Mouse (Mus musculus) heart, embryonic 11.5 days (tissue): ENCODE results near the gene Mrpl38. TPM values are rescaled to one million over a fixed set of nuclear protein-coding genes. Genes with fewer than 3 reads are reported as not detected.

Experiments
- ATAC-seq: fragments of 200-750 bp; cut with Nextera tagmentation; replicated peaks from 2 replicates; pipeline ENCODE4 v1.8.0; 2017; ENCODE audit warnings: moderate library complexity; ENCODE audit not compliant: insufficient number of reproducible peaks, low FRiP score, low TSS enrichment
- H3K27ac ChIP-seq: fragments of 300-500 bp; sonication (generic); 2 replicates; pipeline ENCODE4 v1.5.1; 2014; ENCODE audit warnings: mild to moderate bottlenecking, low read depth, low read length
- H3K27me3 ChIP-seq: fragments of 300-500 bp; sonication (generic); 2 replicates; pipeline ENCODE4 v1.6.1; 2014; ENCODE audit warnings: mild to moderate bottlenecking, low read length, mixed read lengths; ENCODE audit not compliant: control insufficient read depth, insufficient read depth
- H3K36me3 ChIP-seq: fragments of 300-500 bp; sonication (generic); 2 replicates; pipeline ENCODE4 v1.6.1; 2014; ENCODE audit warnings: mild to moderate bottlenecking, low read length, moderate library complexity, mixed read lengths; ENCODE audit not compliant: control insufficient read depth, insufficient read depth
- H3K4me1 ChIP-seq: fragments of 300-500 bp; sonication (generic); 2 replicates; pipeline ENCODE4 v1.6.1; 2014; ENCODE audit warnings: low read length; ENCODE audit not compliant: control insufficient read depth, insufficient read depth
- H3K4me2 ChIP-seq: fragments of 300-500 bp; sonication (generic); 2 replicates; pipeline ENCODE4 v1.6.1; 2014; ENCODE audit warnings: mild to moderate bottlenecking, moderate library complexity
- H3K4me3 ChIP-seq: fragments of 300-500 bp; sonication (generic); 2 replicates; pipeline ENCODE4 v1.5.1; 2014; ENCODE audit warnings: low read depth, low read length
- H3K9ac ChIP-seq: fragments of 300-500 bp; sonication (generic); 2 replicates; pipeline ENCODE4 v1.6.1; 2014; ENCODE audit warnings: mild to moderate bottlenecking, low read depth, low read length, moderate library complexity
- H3K9me3 ChIP-seq: fragments of 300-500 bp; sonication (generic); replicated peaks from 2 replicates; pipeline ENCODE4 v1.6.1; 2016; ENCODE audit warnings: low read length; ENCODE audit not compliant: control insufficient read depth
- WGBS: fragments of 180-500 bp; shearing (Covaris S2); extraction: QIAGEN DNeasy Blood & Tissue Kit; methylation state at CpG from one replicate; pipeline ENCODE4 v1.1.7; 2014; ENCODE audit not compliant: insufficient replicate concordance; 5-methylcytosine and 5-hydroxymethylcytosine counted together
- polyA plus RNA-seq: library from polyadenylated mRNA; unstranded; fragments of >200 nt; fragmentation: Nextera tagmentation; extraction: Ambion mirVana; gene quantifications from 2 replicates; pipeline ENCODE4 v1.2.1, GENCODE M21; 2014

Mrpl38 gene
- polyA plus RNA-seq, 1 experiment from 2014 or later = 116 TPM

DNA sequence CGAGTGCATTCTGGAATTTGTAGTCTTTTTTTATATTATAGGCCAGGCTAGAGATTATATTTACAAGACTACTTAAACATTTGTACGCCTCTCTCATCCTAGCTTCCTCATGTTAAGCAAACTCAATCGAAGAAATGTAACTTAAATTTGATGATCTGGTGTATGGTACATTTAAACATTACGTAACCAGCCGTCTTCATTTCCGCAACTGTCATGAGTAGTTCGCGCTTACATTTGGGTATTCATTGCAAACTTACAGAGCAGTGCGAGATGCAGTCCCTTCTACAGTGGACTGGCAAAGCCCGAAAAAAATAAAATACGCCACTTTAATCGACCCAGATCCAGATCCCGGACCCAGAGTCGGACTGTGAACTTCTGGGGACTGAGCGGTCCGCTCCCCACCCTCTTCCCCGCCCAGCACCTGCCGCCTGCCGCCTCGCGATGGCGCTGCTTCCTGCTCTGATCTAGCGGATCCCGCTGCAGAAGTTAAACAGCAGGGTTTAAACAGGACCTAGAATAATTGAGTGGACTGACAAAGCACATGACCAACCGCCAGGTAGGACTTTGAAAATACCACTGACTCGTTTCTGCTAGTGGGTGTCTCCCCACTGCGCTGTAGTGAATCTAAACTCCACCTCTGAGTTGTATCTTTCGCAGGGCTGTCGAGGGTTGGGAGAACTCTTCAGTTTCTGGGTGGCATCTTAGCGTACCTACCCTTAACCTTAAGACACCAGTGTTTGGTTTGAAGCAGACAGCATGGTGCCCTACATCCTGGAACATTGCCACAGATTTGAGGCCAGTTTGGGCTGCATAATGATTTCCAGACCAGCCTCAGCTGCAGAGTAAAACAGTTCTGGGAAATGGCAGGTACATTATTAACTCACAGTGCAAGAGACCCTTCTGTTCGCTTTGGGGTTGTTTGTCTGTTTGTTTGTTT, 51.2 kb downstream of the Mrpl38 start:
- H3K9ac ChIP-seq = peak overlapping the region; percentile 60

DNA sequence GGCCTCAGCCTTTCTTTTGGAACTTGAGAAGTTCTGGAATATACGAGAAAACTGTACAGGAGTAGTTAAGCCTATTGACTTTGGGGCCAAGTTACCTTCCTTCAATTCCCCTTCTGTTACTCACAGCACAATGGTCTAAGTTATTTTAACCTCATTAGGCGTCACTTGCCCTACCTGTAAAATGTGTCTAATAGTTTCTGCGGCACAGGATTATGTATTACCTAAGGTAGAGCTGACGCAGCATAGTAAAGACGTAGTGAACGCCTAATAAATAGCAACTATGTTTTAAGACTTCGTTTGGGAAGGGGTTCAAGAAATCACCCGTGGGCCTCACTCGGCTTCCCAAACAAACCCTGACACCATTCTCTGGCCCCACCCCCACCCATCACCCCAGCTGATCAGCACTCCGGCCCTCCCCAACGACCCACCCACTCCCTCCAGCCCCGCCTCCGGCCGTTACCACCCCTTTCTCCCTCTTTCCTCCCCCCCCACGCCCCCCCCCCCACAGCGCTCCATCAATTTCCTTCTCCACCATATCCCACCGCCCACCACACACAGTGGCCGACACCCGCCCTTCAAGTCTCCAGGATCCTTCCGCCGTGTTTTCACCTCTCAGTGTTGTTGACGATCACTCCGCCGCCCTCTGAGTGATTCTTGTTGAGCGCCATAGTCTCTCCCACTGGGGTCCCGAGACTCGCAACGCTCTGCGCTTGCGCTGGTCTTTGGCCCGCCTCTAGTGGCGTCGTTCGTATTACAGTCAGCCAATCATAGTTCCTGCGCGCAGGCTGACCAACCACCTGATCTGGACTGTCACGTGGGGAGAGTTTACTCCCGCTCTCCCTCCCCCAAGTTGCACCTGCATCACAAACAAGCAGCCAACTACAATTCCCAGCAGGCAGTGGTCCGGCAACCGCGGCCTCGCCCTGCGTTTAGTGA, 52.1 kb downstream of the Mrpl38 start, which contains the start of gene Wbp2:
Wbp2 (minus strand) TSS at position 738 of the 936 bp plus-strand sequence.
- Histone ChIP-seq H3K36me3 (peaks cover 15% of the 10 kb centered on the region), H3K27ac (peak within 1 kb of the TSS; percentile 57), H3K9ac (peak within 1 kb of the TSS; percentile 63), H3K4me3 (peak within 1 kb of the TSS; percentile 47), H3K9me3 (no peaks in the 10 kb centered on the region), H3K4me1 (peaks cover 7% of the 10 kb centered on the region; the same call in 1 of the 2 replicates), H3K4me2 (peak within 1 kb of the TSS; percentile 66), H3K27me3 (no peaks in the 10 kb centered on the region)
- peak; percentile 94 for ATAC-seq
- 5% methylated on average over 41 of the region's 43 CpGs for WGBS

More for the DNA sequence above, 51.2 kb downstream of the Mrpl38 start:
- Histone ChIP-seq H3K4me1 (peaks cover 7% of the 10 kb centered on the region; the same call in 1 of the 2 replicates), H3K36me3 (peaks cover 12% of the 10 kb centered on the region), H3K27ac (peak overlapping the region; percentile 57), H3K4me3 (peak overlapping the region; percentile 47), H3K9me3 (no peaks in the 10 kb centered on the region), H3K27me3 (no peaks in the 10 kb centered on the region), H3K4me2 (peak overlapping the region; percentile 66)
- 3% methylated on average over 31 of the region's 31 CpGs for whole genome bisulfite sequencing
- peak; percentile 76 for ATAC-seq

DNA sequence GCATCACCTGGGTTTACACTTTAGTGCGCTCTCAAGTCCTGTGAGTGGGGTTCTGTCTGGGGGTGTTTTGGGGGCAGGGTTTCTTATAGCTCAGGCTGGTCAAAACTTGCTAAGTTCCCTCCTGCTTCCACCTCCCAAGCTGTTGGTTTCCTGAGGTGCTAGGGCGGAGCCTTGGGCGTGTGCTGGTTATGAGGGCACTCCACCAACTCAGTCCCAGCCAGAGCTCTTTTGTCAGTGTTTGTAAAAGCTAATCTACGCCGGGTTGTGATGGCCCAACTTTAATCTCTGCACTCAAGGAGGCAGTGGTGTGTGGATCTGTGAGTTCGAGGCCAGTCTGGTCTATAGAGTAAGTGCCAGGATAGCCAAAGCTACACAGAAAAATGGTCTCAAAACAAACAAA, 54.5 kb downstream of the Mrpl38 start:
- Histone ChIP-seq H3K9ac (no peak overlapping the region), H3K36me3 (peaks cover 27% of the 10 kb centered on the region), H3K27me3 (no peaks in the 10 kb centered on the region), H3K4me1 (peaks cover 9% of the 10 kb centered on the region), H3K4me2 (no peak overlapping the region; the same call in 1 of the 2 replicates), H3K27ac (no peak overlapping the region), H3K4me3 (no peak overlapping the region), H3K9me3 (no peaks in the 10 kb centered on the region)
- no peak for ATAC-seq
- 88% methylated on average over 6 of the region's 6 CpGs for WGBS

DNA sequence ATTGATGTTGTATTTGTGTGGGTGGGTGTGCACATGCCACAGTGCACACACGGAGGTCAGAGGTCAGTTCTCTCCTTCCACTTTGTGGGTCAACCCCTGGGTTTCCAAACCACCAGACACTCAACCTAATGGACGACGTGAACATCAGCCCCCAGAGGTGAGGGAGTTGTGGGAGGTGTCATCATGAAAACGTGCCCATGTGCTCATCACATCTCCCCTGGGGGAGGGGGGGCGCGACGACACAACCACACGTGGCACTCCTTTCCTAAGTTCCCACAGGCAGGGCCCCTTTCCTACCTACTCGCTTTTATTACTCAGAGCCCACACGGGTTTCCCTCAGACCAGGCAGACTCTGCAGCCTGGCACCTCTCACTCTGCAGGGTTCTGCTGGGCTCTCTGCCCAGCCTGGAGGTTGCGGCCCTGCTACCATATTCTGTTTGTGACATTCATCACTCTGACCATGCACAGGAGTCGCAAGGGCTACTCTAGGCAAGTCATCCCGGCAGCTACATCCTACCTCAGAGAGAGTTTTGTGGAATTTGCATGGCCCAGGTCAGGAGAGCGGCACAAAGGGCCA, 55.5 kb downstream of the Mrpl38 start:
- Histone ChIP-seq H3K36me3 (peaks cover 30% of the 10 kb centered on the region), H3K4me2 (no peak overlapping the region), H3K4me1 (peaks cover 18% of the 10 kb centered on the region), H3K4me3 (no peak overlapping the region), H3K9ac (no peak overlapping the region), H3K9me3 (no peaks in the 10 kb centered on the region), H3K27ac (no peak overlapping the region), H3K27me3 (no peaks in the 10 kb centered on the region)
- 89% methylated on average over 14 of the region's 14 CpGs for WGBS
- no peak for ATAC-seq

Other genes with a start within 250 kb of the Mrpl38 start
- 19.6 and 21.8 TPM in 2 replicates for gene Smim5, start 238.9 kb downstream of the Mrpl38 start, polyA plus RNA-seq
- 0.46 and 1.2 TPM in 2 replicates for gene Smim6, start 226.9 kb downstream of the Mrpl38 start, polyA plus RNA-seq
- 27.9 and 28.3 TPM in 2 replicates for gene Sap30bp, start 205.6 kb downstream of the Mrpl38 start, polyA plus RNA-seq
- gene Recql5, start 205.4 kb downstream of the Mrpl38 start, polyA plus RNA-seq = 12.3 and 13.0 TPM in 2 replicates
- 0.51 and 0.80 TPM in 2 replicates for gene Itgb4, start 164.2 kb downstream of the Mrpl38 start, polyA plus RNA-seq
- gene Galk1, start 126.1 kb downstream of the Mrpl38 start, polyA plus RNA-seq = 137 and 151 TPM in 2 replicates
- gene H3f3b, start 110.9 kb downstream of the Mrpl38 start, polyA plus RNA-seq = 734 and 757 TPM in 2 replicates
- 18.7 and 20.0 TPM in 2 replicates for gene Unk, start 108.5 kb downstream of the Mrpl38 start, polyA plus RNA-seq
- gene Unc13d, start 60.9 kb downstream of the Mrpl38 start, polyA plus RNA-seq = 2.3 and 2.6 TPM in 2 replicates
- 129 and 144 TPM in 2 replicates for gene Wbp2, start 51.9 kb downstream of the Mrpl38 start, polyA plus RNA-seq
- gene Trim47, start 11.7 kb downstream of the Mrpl38 start, polyA plus RNA-seq = 38.3 and 40.2 TPM in 2 replicates
- gene Trim65, start 7.7 kb downstream of the Mrpl38 start, polyA plus RNA-seq = 3.9 and 4.5 TPM in 2 replicates
- gene Fbf1, start 29.3 kb upstream of the Mrpl38 start, polyA plus RNA-seq = 20.3 and 20.6 TPM in 2 replicates
- gene Ten1, start 60.0 kb upstream of the Mrpl38 start, polyA plus RNA-seq = 74.0 and 76.4 TPM in 2 replicates
- gene Acox1, start 60.2 kb upstream of the Mrpl38 start, polyA plus RNA-seq = 29.3 and 32.3 TPM in 2 replicates
- 0.26 and 0.31 TPM in 2 replicates for gene Evpl, start 99.2 kb upstream of the Mrpl38 start, polyA plus RNA-seq
- gene Srp68, start 135.3 kb upstream of the Mrpl38 start, polyA plus RNA-seq = 61.5 and 61.9 TPM in 2 replicates
- 0.16 TPM in 1 of 2 replicates, not detected in the other for gene Galr2, start 142.1 kb upstream of the Mrpl38 start, polyA plus RNA-seq
- gene Exoc7, start 168.4 kb upstream of the Mrpl38 start, polyA plus RNA-seq = 42.5 and 46.6 TPM in 2 replicates
- 0.07 TPM in 1 of 2 replicates, not detected in the other for gene Foxj1, start 196.5 kb upstream of the Mrpl38 start, polyA plus RNA-seq